Mouse (Mus musculus) forebrain, embryonic 11.5 days (tissue): ENCODE data around the gene Mybl2. TPM values are rescaled to one million over a fixed set of nuclear protein-coding genes. Genes with fewer than 3 reads are reported as not detected.
A peak's percentile ranks its signal among the peaks of the same experiment; 100 is the strongest.

Experiments used
- ATAC-seq: fragments of 200-750 bp; cut with Nextera tagmentation; replicated peaks from 2 replicates; pipeline ENCODE4 v1.8.0; 2017; ENCODE audit warnings: moderate TSS enrichment; ENCODE audit not compliant: low FRiP score
- DNase-seq: peaks from one replicate; pipeline ENCODE4 v3.0.0-alpha.2; 2017; ENCODE audit warnings: low spot score
- H3K27ac ChIP-seq: fragments of 300-500 bp; sonication (generic); 2 replicates; pipeline ENCODE4 v1.5.1; 2014; ENCODE audit warnings: low read depth, low read length
- H3K27me3 ChIP-seq: fragments of 300-500 bp; sonication (generic); 2 replicates; pipeline ENCODE4 v1.6.1; 2014; ENCODE audit warnings: mild to moderate bottlenecking, low read length, mixed read lengths; ENCODE audit not compliant: control insufficient read depth, insufficient read depth
- H3K36me3 ChIP-seq: fragments of 300-500 bp; sonication (generic); 2 replicates; pipeline ENCODE4 v1.6.1; 2014; ENCODE audit warnings: mild to moderate bottlenecking, low read length, moderate library complexity, mixed read lengths; ENCODE audit not compliant: control insufficient read depth, insufficient read depth
- H3K4me1 ChIP-seq: fragments of 300-500 bp; sonication (generic); replicated peaks from 2 replicates; pipeline ENCODE4 v1.6.1; 2014; ENCODE audit warnings: low read length, mixed read lengths; ENCODE audit not compliant: control insufficient read depth, insufficient read depth
- H3K4me2 ChIP-seq: fragments of 300-500 bp; sonication (generic); 2 replicates; pipeline ENCODE4 v1.6.1; 2014; ENCODE audit warnings: low read depth, mild to moderate bottlenecking, low read length, moderate library complexity, mixed read lengths; ENCODE audit not compliant: severe bottlenecking
- H3K4me3 ChIP-seq: fragments of 300-500 bp; sonication (generic); 2 replicates; pipeline ENCODE4 v1.5.1; 2014; ENCODE audit warnings: low read depth, low read length
- H3K9ac ChIP-seq: fragments of 300-500 bp; sonication (generic); 2 replicates; pipeline ENCODE4 v1.6.1; 2014; ENCODE audit warnings: low read length
- H3K9me3 ChIP-seq: fragments of 300-500 bp; sonication (generic); 2 replicates; pipeline ENCODE4 v1.6.1; 2016; ENCODE audit warnings: low read length, mixed read lengths; ENCODE audit not compliant: control insufficient read depth
- WGBS: fragments of 180-500 bp; shearing (Covaris S2); extraction: QIAGEN DNeasy Blood & Tissue Kit; methylation state at CpG from one replicate; pipeline ENCODE4 v1.1.7; 2014; 5-methylcytosine and 5-hydroxymethylcytosine counted together
- polyA plus RNA-seq: library from polyadenylated mRNA; unstranded; fragments of >200 nt; fragmentation: Nextera tagmentation; extraction: Ambion mirVana; gene quantifications from 2 replicates; pipeline ENCODE4 v1.2.1, GENCODE M21; 2014

Mybl2 gene
- polyA plus RNA-seq, 1 experiment from 2014 or later, result 60.4 TPM

GRCm38 (mm10) chr2:163061203-163062118 lies 7.0 kb downstream of the Mybl2 start:
- 87% methylated on average over 8 of the region's 8 CpGs for WGBS
- peaks cover 4% of the 10 kb centered on the region; the same call in 1 of the 2 replicates for H3K36me3 ChIP-seq
- no peak for ATAC-seq
- no peak for DNase-seq
- no peak overlapping the region for H3K9ac ChIP-seq
- H3K27ac ChIP-seq, result no peak overlapping the region
- H3K4me2 ChIP-seq, result no peak overlapping the region
- no peaks in the 10 kb centered on the region for H3K9me3 ChIP-seq
- H3K4me1 ChIP-seq, result no peaks in the 10 kb centered on the region
- no peaks in the 10 kb centered on the region for H3K27me3 ChIP-seq
- H3K4me3 ChIP-seq, result no peak overlapping the region

DNA sequence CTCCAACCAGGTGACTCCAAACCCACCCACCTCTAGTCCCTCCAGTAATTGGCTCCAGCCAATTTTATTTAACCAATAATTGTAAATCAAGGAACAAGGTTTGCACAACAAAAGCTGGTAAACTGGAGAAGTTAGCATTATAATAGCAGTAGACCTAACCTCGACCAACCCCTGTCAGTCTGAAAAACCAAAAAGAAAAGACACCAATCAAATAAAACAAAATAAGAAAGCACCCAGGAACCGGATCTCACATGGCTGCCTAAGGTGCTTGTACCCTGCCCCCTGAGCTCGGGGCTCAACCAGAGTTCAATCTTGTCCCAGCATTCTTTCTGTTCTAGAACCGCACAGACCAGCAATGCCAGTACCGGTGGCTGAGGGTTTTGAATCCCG lies 7.6 kb downstream of the Mybl2 start:
- no peak overlapping the region for H3K4me3 ChIP-seq
- ATAC-seq (no peak), DNase-seq (no peak)
- H3K27me3 ChIP-seq, result no peaks in the 10 kb centered on the region
- no peaks in the 10 kb centered on the region for H3K9me3 ChIP-seq
- H3K27ac ChIP-seq, result no peak overlapping the region
- no peak overlapping the region for H3K4me2 ChIP-seq
- peaks cover 4% of the 10 kb centered on the region; the same call in 1 of the 2 replicates for H3K36me3 ChIP-seq
- H3K9ac ChIP-seq, result no peak overlapping the region
- 77% methylated on average over 6 of the region's 6 CpGs for WGBS
- H3K4me1 ChIP-seq, result no peaks in the 10 kb centered on the region

- Histone ChIP-seq H3K9ac (no peak overlapping the region), H3K27me3 (no peaks in the 10 kb centered on the region), H3K4me2 (no peak overlapping the region), H3K4me1 (no peaks in the 10 kb centered on the region), H3K27ac (no peak overlapping the region), H3K4me3 (no peak overlapping the region), H3K9me3 (no peaks in the 10 kb centered on the region), H3K36me3 (peaks cover 8% of the 10 kb centered on the region; the same call in 1 of the 2 replicates)
- ATAC-seq, result no peak
- 94% methylated on average over 6 of the region's 6 CpGs for WGBS
- DNase-seq, result no peak
Measured at GRCm38 (mm10) chr2:163066326-163066725, 11.8 kb downstream of the Mybl2 start.

- Histone ChIP-seq H3K36me3 (peaks cover 8% of the 10 kb centered on the region; the same call in 1 of the 2 replicates), H3K27ac (no peak overlapping the region), H3K4me2 (no peak overlapping the region), H3K9me3 (no peaks in the 10 kb centered on the region), H3K9ac (no peak overlapping the region), H3K4me1 (no peaks in the 10 kb centered on the region), H3K27me3 (no peaks in the 10 kb centered on the region), H3K4me3 (no peak overlapping the region)
- DNase-seq (no peak), ATAC-seq (no peak)
- WGBS, result 92% methylated on average over 1 of the region's 1 CpGs
Measured at GRCm38 (mm10) chr2:163067233-163067632, 12.7 kb downstream of the Mybl2 start.

GRCm38 (mm10) chr2:163070213-163070612 lies 15.7 kb downstream of the Mybl2 start:
- no peak for DNase-seq
- ATAC-seq, result no peak
- peaks cover 5% of the 10 kb centered on the region; the same call in 1 of the 2 replicates for H3K36me3 ChIP-seq

GRCm38 (mm10) chr2:163071590-163071989 lies 17.1 kb downstream of the Mybl2 start:
- no peak overlapping the region for H3K4me3 ChIP-seq
- H3K4me1 ChIP-seq, result no peaks in the 10 kb centered on the region
- H3K4me2 ChIP-seq, result no peak overlapping the region
- H3K9ac ChIP-seq, result no peak overlapping the region
- no peak overlapping the region for H3K27ac ChIP-seq
- 91% methylated on average over 3 of the region's 3 CpGs for WGBS
- peaks cover 5% of the 10 kb centered on the region; the same call in 1 of the 2 replicates for H3K36me3 ChIP-seq
- ATAC-seq (no peak), DNase-seq (no peak)
- H3K27me3 ChIP-seq, result no peaks in the 10 kb centered on the region
- H3K9me3 ChIP-seq, result no peaks in the 10 kb centered on the region

More at GRCm38 (mm10) chr2:163070213-163070612, 15.7 kb downstream of the Mybl2 start:
- Histone ChIP-seq H3K4me2 (no peak overlapping the region), H3K27ac (no peak overlapping the region), H3K27me3 (no peaks in the 10 kb centered on the region), H3K4me3 (no peak overlapping the region), H3K4me1 (no peaks in the 10 kb centered on the region), H3K9me3 (no peaks in the 10 kb centered on the region), H3K9ac (no peak overlapping the region)
- WGBS, result 89% methylated on average over 3 of the region's 3 CpGs

- Histone ChIP-seq H3K4me1 (no peaks in the 10 kb centered on the region), H3K9ac (no peak overlapping the region), H3K9me3 (no peaks in the 10 kb centered on the region), H3K4me3 (no peak overlapping the region), H3K36me3 (peaks cover under 1% of the 10 kb centered on the region; the same call in 1 of the 2 replicates), H3K27me3 (no peaks in the 10 kb centered on the region), H3K4me2 (no peak overlapping the region), H3K27ac (no peak overlapping the region)
- DNase-seq (peak; percentile 50), ATAC-seq (no peak)
- 92% methylated on average over 9 of the region's 9 CpGs for WGBS
Measured at GRCm38 (mm10) chr2:163073023-163073757, 18.7 kb downstream of the Mybl2 start.

DNA sequence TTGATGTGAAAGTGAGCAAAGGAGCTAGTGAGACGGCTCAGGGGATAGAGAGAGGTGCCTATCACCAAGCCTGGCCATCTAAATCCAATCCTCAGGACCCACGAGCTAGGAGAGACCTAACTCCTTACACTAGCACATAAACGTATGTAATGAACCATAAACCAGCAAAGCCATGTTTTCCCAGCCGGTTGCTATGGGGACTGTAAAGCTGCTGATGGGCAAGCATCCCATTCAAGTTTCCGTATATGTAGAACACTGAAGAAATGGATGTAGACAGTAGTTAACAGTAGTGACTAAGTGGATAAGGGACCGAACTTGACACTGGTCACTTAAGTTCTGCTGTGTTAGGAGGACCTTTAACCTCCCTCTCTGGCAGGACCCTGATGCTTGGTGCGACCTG lies 19.5 kb downstream of the Mybl2 start:
- Histone ChIP-seq H3K4me1 (no peaks in the 10 kb centered on the region), H3K9ac (no peak overlapping the region)

More for the DNA sequence above, 19.5 kb downstream of the Mybl2 start:
- DNase-seq (no peak), ATAC-seq (no peak)
- H3K4me2 ChIP-seq, result no peak overlapping the region
- no peak overlapping the region for H3K4me3 ChIP-seq
- H3K27ac ChIP-seq, result no peak overlapping the region
- no peaks in the 10 kb centered on the region for H3K27me3 ChIP-seq
- no peaks in the 10 kb centered on the region for H3K9me3 ChIP-seq
- 93% methylated on average over 7 of the region's 7 CpGs for WGBS
- no peaks in the 10 kb centered on the region; the same call in 1 of the 2 replicates for H3K36me3 ChIP-seq
